Mouse (Mus musculus) urinary bladder, postnatal 4 days (tissue): ENCODE results near the gene Tsc22d2.

ENCODE experiments used
- DNase-seq, 2 experiments: peaks; one replicate each; pipeline ENCODE4 v3.0.0; 2021 to 2022; ENCODE audit warnings: low spot score in 2 of 2

Gene Tsc22d2

DNA sequence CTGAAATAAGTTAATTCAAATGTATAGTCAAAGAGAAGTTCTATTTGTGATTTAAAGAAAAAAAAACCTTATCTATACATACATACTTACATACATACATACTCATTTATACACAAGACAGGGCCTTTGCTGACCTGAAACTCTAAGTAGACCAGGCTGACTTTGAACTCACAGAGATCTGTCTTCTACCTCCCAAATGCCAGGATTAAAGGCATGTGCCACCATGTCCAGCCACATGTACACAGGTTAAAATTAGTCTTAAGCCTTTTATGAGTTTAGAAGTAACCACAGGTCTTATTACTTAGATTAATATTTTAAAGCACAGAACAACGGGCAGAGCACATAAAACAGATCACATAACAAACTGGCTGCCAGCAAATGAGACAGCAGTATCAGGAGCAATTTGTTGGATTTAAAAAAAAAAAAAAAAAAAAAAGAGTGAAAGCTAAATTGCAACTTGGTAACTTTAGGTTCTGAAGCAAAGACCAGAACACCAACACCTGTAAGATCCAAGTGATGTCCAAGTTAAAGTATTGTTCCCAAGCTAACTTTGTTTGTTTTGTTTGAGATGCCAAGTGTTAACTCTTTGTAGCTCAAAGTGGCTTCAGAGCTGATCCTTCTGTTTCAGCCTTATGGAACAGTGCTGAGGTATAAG is 101.6 kb downstream of the Tsc22d2 start:
- no peak for DNase-seq
